Mouse (Mus musculus) right cerebral cortex, postnatal 10 days (tissue): ENCODE measurements at regions not wholly inside any gene's neighbourhood (a gene's known extent, or its start where the extent isn't known, plus 50 kb on each side); places are given as distances from the start of the nearest gene placed in this dataset.

Experiments used
- DNase-seq, 2 experiments: peaks; one replicate each; pipeline ENCODE4 v3.0.0; 2021; ENCODE audit warnings: low spot score in 2 of 2

GRCm38 (mm10) chr1:177336436-177336835 is 78.4 kb upstream of the Akt3 start:
- no peak for DNase-seq

GRCm38 (mm10) chr1:177335961-177336360 is 78.0 kb upstream of the Akt3 start:
- no peak for DNase-seq

GRCm38 (mm10) chr1:177323366-177323765 is 65.4 kb upstream of the Akt3 start:
- no peak for DNase-seq

GRCm38 (mm10) chr1:177322745-177323299 is 64.8 kb upstream of the Akt3 start:
- DNase-seq = peak; percentile 57

- DNase-seq = no peak
Observed at GRCm38 (mm10) chr1:177322307-177322685, 64.3 kb upstream of the Akt3 start.

GRCm38 (mm10) chr1:177321655-177322306 is 63.8 kb upstream of the Akt3 start:
- no peak for DNase-seq

- peak; percentile 44 to 55 for DNase-seq
Observed at GRCm38 (mm10) chr1:177308213-177308872, 50.3 kb upstream of the Akt3 start.
